Mouse (Mus musculus) kidney, adult 11 months (tissue): ENCODE measurements around the gene Hmgb1.

Experiments used
- DNase-seq: peaks from one replicate; pipeline ENCODE4 v3.0.0; 2022

Gene Hmgb1

DNA sequence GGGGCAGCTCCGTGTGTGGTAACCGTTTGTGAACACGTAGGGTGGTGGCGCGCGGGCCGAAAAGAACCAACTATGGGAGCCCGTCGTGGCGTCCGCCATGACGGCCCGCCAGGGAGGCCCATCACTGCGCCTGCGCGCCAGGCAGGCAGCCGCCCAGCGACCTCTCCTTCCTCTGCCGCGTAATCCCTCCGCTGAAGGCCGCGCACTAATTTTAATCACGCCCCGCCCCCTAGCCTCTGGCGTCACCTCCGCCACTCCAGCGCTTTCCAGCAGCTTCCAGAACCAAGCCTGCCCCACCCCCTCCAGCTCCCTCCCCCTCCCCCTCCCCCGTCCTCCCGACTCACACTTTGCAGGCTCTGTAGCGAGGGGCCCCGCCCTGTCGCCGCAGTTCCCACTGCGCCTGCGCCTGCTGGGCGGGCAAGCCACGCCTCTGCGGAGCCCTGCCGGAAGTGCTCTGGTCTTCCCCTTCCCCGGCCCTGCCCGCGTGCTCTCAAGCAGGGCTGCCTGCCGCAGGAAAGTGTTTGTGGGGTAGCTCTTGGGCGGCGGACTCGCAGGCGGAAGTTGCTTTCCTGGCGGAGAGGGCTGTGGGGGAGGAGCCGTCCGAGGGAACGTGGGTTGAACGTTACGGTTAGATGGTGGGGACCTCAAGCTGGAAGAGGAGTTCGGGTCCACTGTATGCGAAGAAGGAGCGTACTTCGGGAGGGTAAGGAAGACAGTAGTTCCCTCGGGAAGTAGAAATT, at the start of gene Hmgb1, which contains the start of gene Uspl1:
TSS of gene Hmgb1 (minus strand) at position 386 of the 740 bp plus-strand sequence.
TSS of gene Uspl1 (plus strand) at position 247 of the 740 bp plus-strand sequence.
- DNase-seq = peak; percentile 99

DNA sequence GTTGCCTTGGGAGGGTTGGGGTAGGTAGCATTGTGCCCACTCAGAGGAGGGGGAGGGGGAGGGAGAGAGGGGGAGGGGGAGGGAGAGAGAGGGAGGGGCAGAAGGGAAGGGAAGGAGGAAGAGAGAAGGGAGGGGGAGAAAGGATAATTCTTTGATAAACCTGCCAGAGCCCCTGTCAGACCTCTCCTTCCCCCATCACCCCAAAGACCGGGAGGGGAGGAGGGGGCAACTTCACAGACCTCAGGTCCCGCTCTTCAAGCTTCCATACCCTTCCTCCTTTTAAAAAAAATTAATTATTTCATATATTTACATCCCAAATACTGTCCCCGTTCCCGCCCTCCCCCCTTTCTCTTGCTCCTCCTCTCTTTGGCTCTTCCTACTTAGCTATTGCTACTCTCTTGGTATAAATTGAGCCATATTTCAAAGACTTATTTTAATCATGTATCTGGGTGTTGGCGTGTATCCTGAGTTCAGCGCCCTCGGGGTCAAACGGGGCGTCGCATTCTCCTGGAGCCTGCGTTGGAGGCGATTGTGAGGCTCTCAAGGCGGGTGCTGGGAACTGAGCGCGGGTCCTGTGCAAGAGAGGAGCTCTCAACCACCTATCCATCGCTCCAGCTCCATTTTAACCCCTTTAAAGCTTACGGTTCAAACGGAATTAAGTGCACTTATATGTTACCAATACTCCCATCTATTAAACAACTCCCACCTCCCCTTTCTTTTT, 45.5 kb upstream of the Hmgb1 start:
- no peak for DNase-seq

DNA sequence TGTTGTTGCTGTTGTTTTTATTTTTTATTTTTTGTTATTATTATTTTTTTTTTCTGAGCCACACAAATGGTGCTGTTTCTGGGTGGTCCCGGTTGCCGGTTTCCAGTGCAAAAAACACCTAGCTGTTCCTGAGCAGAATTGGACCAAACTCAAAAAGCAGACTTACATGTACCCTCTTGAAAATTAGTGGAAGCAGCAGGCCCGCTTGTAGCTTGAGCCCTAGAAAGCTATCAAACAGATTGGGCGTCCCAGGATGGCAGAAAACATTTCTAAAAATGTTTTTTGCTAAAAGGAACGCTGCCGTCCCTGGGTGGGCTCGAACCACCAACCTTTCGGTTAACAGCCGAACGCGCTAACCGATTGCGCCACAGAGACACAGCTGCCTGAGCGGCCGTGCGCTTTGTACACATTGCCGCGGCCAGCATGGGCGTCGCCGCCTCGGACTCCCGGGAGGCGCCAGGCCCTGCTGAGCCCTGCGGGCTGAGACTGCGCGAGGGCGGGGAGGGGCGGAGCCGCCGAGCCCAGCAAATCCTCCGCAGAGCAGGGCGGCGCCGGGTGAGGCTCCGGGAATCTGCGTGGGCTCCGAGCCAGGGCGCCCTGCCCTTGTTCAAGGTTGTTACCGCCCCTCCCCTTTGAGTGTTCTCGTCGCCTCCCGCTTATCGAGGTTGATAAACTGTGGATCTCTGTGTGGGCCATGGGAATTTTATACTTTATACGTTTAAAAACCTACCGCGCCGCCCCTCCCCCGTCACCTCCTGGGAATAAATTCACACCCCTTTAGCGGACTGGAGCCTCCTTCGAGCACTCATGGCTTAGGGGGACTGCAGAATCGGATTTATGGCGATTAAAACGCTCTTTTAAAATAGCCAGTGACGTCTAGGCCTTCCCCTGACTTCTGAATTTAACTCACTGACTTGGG, 44.7 kb upstream of the Hmgb1 start:
- peak; percentile 98 for DNase-seq

DNA sequence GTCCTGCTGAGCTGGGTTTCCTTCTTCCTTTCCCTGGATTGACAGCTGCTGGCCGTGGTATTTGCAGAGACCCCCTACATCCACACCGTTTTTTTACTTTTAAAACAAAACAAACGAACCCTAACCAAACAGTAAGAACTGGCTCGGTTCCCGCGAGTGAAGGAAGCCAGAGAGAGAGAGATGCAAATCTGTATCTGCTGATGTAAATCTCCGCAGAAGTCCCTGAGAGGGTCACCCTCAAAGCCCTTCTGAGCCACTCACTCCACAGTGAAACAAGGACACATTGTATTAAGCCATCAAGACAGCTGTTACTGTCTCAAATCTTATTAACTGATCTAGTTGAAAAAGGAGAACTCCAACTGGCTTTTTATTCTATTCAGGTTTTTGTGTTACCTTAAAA, 40.4 kb upstream of the Hmgb1 start:
- DNase-seq = no peak

DNA sequence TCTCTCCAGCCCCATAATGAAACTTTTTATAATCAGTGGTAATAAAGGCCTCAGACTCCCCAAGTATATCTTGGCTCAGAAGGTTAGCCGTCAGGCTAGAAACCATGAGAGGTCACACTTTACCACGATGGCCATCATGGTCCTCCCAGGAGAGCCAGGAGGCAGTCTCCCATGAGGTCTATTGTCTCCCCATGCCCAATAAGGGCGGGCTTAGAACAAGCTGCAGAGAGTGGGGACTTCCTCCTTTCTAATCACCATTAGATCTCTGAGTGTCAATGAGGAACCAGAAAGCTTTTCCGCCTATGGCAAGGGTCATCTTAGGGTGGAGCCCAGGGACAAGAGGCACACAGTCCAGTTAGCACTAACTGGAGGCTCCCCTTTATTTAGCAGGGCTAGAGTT, 37.1 kb upstream of the Hmgb1 start:
- DNase-seq = no peak

DNA sequence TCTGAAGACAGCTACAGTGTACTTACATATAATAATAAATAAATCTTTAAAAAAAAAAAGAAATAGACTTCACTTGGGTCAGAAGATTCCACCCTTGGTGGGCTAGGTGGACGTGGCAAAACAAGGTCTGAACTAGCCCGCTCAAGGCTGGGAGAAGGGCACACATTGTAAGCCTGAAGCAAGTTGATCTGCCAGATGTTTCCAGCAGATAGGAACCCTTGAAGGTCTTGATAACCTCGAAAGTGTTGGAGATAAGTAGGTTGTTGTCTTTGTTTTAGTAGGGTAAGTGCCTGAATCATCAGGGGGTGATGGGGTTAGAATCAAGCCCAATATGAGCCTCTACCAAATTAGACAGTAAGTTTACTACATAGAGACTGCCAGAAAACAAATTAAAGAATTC, 35.2 kb upstream of the Hmgb1 start:
- DNase-seq = no peak

DNA sequence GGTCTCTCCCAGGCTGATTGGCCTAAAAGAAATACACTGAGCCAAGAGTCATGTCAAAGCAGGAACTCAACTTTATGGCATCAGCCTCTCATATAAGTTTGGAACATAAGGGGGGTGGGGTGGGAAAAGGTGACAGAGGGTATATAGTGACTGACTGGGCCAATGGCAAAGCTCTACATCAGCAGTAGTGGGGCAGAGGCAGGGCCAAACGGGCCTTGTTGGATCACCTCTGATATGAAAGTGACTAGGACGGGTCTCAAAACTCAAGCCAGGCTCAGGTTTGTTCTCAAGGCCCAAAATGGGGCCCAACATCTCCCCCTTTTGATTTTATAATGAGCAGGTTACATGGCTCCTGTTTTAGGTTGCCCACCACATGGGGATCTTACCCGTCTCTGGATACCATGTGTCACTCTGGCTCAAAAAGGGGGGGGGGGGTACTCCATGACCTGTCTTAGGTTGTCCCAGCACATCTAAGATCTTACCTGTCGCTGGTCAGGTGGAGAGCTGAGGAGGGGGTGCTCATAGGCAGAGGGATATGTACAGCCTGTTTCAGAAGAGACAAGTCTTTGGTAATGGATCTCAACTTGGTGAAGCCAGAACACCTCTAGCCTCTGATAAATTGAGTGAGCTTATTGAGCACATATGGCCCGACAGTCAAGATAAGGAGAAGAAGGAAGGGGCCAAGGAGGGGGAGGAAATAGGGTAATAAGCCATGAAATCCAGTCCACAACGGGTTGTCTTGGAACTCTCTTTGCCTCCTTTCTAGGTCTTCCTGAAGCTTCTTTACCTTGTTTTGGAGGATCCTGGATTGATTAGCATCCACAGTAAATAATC, 33.5 kb upstream of the Hmgb1 start:
- DNase-seq = no peak

DNA sequence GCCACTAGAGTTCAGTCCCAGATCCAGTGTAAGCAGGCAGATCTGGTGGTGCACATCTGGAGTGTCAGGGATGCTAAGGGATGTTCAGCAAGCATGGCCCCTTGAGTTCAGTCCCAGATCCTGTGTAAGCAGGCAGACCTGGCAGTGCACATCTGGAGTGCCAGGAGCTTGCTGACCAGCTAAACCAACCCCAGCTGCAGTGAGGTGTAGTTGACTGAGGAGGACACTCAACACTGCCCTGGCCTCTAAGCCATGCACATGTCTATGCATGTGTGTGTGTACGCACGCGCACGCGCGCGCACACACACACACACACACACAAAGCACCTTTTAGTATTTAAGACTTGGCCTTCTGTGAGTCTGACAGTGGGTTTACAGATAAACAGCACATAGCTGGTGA, 31.3 kb upstream of the Hmgb1 start:
- DNase-seq = no peak

DNA sequence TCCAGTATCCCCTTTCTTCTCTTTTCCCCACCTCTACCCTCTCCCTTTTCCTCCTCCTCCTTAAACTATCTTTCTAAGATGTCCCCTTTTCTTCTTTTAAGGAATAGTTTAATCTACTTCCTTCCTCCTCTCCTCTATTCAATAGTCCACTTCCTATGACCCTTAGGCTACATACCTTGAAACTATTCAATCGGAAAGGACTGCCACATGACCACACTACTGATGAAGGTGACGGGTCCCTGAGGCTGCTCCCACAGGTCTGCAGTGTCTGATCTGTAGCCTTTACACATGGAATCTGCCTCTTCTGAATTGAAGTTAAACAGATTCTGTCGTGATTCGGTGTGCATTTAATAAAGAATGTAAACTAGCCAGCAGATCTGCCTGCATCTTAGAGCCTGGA, 28.5 kb upstream of the Hmgb1 start:
- no peak for DNase-seq

DNA sequence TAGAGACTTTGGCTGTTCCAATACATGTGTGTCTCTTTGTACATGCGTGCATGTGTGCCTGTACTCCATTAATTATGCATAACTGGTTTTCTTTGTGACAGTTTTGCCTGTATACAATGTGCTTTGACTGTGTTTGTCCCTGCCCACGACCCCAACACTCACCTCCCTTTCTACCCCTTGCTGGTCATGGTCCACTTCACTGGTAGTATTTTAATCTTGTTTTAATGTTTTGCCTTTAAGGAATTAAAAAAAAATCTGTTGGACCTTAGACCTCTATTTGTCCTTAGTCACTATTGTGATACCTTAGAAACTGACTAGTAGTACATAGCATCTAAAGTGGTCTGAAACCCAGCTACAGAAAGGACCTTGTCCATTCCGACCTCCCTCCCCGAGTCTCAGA, 26.8 kb upstream of the Hmgb1 start:
- no peak for DNase-seq

DNA sequence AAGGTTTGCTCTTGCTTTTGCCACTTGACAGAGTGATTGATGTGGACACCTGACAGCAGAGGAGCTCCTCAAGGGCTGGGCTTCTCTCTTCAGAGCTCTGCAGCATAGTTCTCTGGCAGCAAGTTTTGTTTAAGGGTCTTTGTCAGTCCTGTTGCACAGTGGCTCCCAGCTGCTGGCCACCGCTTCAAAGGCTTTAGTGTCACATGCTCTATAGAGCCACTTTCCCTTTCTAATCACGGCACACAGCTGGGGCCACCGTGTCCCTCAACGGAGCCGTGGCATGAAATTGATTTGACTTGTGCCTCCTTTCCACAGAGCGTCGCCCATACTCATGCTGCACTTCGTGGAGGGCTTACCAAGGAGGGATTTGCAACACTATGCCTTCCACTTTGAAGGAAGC, 25.0 kb upstream of the Hmgb1 start:
- DNase-seq = no peak

DNA sequence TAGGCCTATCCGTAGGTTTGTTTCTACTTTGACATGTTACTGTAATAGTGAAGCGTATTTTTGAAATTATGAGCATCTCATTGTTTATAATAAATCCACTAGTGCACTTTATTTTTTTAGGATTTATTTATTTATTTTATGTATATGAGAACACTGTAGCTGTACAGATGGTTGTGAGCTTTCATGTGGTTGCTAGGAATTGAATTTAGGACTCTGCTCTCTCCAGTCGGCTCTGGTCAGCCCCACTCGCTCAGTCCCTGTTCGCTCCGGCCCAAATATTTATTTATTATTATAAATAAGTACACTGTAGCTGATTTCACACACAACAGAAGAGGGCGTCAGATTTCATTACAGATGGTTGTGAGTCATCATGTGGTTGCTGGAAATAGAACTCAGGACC, 24.5 kb upstream of the Hmgb1 start:
- no peak for DNase-seq

DNA sequence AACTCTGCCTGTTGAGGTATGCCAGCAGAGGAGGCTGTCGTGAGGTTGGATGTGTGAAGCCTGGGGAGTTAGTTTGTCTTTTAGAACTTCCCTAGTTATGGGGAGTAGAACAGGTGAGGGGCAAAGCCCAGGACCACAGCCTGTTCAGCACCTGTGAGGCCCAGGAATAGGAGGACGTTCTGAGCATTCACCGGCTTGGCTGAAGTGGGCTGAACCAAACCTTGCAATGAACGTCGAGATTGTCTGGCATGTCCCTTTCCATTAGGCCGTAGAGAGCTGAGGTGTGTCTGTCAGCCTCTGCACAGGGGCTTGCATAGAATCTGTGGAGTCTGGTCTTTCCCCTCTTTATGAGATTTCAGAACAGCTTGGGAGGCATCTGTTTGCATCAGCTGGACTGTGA, 23.4 kb upstream of the Hmgb1 start:
- DNase-seq = no peak

DNA sequence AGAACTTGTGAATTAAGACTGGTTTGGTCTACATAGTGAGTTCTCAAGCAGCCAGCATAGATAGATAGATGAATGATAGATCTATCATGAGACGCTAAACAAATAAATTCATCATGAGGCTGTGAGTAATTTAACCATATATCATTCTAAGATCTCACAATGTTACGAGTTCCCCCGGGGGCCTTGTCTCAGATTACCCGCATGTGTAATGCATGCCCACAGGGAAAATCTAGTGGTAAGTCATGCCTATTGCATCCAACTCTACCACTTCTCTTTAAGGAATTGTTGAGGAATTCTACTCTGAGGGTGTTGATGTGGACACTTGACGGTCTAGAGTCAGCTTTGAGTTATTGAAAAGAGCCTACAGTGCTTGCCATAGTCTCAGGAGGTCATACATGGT, 22.0 kb upstream of the Hmgb1 start:
- DNase-seq = no peak

DNA sequence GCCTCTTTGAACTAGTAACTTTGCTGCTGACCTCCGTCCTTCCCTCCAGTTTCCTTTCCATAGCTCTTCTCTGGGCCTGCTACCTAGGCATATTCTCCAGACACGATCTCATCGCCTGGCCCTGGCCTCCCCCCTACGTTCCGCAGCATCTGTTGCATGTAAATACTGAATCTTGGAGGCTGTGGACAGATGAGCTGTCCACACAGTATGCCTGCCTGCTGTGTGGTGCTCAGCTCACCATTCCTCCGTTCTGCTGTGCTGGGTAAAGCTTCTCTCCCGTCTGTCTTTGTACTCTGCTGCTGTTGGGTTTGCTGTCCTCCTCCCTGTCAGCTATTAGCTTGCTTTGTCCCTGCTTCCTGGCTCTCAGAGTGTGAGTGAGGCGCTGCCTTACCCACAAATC, 21.0 kb upstream of the Hmgb1 start:
- no peak for DNase-seq

DNA sequence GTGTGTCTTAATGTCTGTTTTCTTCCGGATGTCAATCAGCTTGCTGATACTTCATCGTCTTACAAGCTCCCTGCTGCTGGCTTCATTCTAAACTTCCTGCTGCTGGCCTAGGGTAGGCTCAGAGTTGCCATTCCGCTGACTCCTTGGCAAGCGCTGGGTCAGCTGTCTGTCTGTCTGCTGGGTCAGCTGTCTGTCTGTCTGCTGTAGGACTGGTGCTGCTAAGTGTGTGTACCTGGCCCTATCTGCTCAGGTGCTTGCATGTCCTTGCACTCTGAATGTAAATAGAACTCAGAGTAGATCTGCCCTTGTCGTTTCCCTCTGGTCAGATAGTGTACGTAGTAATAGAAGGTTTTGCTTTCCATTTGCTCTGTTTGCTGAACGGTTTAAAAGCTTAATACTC, 20.5 kb upstream of the Hmgb1 start:
- DNase-seq = no peak

DNA sequence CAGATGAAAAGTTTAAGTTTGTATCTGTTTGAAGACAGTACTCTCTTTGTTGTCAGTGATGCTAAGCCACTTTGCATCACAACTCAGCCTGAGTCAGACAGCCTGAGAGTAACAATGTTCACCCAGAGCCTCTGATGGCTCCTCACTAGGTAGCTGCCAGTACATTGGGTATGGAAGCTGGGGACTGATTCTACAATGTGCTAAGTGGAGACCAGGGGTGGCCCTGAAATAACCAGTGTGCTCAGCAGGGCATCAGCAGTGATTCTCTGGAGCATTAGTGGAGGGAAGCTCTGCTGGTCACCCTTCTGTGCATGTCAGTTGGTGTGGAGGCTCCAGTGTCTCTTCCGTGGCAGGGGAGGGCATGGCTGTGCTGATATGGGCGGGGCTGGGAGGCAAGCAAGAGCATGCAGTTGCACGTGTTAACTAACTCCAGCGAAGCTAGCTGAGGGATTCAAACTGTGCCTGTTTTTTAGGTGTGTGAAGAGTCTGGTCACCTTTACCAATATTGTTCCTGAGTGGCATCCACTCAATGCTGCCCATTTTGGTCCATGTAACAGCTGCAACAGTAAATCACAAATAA, 19.6 kb upstream of the Hmgb1 start:
- no peak for DNase-seq

DNA sequence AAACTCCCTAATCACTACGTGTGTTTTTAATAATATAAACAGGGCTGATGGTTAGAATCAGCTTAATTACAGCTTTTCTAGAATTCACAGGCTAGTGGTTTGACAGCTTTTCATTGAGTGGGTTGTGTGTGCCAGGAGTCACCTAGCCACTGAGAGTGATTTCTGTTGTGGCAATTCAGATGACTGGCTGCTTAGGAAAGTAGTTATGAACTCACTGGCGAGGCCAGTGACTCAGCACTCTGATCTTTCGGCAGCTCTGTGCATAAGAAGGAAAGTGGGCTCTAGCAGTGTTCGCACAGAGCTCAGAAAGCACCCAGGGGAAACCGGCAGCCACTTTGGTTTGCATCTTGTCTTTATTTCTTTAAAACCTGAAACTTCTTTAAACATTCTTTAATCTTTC, 18.7 kb upstream of the Hmgb1 start:
- DNase-seq = no peak

DNA sequence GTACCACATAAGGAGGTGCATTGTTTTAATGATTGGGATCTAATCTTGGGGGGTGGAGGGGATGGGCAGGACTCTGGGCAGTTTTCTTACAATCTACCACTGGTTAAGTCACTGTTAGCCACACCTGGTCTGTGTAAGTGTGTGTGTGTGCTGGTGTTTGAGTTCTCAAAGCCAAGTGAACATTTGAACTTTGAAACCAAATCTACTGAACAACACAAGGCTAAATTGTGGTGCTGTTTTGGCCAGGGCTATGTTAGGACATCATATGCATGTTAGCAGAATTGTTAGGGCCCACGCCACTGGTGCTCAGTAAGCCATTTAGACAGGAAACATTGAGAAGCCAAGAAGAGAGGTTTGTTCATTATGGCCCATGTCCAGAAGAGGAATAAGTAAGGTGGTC, 14.5 kb upstream of the Hmgb1 start:
- DNase-seq = no peak

DNA sequence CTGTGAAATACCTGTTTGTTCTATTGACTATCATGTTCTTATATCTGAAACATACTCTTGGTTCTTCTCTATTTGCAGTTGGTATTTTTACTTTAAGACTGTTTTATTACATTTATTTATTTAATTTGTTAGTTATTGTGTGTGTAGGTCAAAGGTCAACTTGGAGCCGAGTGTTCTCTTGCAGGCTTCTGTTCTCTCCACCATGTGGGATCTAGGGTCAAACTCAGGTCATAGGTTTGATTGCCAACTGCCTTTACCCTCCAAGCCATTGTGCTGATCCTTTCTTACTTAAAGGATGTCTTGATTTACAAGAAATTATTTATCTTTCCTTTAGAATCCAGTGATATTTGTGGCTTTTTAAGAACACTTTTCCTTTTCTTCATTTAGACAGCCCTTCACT, 12.3 kb upstream of the Hmgb1 start:
- no peak for DNase-seq

DNA sequence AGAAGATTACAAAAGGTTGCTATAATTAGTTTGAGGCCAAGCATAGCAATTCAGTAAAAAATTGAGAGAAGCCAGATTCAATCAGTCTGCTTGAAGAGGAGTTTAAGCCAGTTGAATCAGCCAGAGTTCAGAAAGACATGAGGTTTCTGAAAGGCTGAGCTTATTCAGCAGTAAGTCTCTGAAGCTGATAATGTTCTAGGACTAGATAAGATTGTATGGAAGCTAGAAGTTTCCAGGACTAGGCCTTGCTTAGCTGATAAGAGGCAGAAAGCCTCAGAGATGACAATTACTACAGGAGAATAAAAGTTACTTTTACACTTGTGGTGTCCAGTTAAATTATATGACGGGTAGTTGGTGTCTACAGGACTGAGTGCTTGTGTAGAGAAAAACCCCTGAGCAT, 5.9 kb upstream of the Hmgb1 start:
- DNase-seq = no peak

DNA sequence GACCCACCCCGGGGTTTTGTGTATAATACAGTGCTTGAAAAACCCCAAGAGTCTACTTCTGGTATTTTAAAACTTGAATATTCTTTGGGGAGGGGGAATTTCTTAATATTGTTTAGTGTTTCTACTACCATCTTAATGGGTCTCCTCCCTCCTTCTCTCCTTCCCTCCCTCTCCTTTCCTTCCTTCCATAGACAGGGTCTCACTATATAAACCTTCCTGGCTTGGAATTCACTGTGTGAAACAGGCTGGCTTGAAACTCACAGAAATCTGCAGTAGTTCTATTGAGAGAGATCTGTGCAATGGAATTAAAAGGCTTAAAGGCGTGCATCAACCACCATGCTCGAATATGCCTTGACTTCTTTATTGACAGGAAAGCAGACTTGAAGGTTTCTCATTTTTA, 1.5 kb upstream of the Hmgb1 start:
- no peak for DNase-seq
